Mouse (Mus musculus): ENCODE data around the gene Pla2g2c.

The Pla2g2c gene

GRCm38 (mm10) chr4:138724354-138725126 is at the start of gene Pla2g2c:
Gene Pla2g2c (plus strand): TSS chr4:138724792.
- DNase-seq = no peak

GRCm38 (mm10) chr4:138676480-138676879 is 48.1 kb upstream of the Pla2g2c start:
- no peak for DNase-seq

- no peak for DNase-seq
Observed at GRCm38 (mm10) chr4:138677579-138677978, 47.0 kb upstream of the Pla2g2c start.

GRCm38 (mm10) chr4:138680124-138680523 is 44.5 kb upstream of the Pla2g2c start:
- DNase-seq = no peak

GRCm38 (mm10) chr4:138682760-138683159 is 41.8 kb upstream of the Pla2g2c start:
- no peak for DNase-seq

DNA sequence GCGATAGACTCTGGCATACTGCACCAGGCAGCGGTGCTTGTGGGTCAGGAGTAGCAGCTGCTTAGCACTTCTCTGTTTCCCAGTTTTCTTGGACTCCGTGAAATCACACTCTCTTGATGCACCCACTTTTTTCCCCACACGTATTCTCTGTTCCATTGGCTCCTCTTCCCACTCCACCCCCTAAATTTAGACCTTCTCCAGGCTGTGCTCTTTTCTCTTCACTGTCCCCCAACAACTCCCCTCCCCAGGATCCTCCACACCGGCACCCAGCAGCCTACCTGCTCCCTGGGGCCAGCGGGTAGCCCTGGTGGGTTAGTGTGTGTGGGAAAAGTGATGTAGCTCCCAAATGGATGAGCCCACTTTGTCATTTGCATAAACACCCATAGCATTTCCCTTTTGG is 38.8 kb upstream of the Pla2g2c start:
- DNase-seq = no peak

GRCm38 (mm10) chr4:138689094-138689512 is 35.5 kb upstream of the Pla2g2c start:
- no peak for DNase-seq

DNA sequence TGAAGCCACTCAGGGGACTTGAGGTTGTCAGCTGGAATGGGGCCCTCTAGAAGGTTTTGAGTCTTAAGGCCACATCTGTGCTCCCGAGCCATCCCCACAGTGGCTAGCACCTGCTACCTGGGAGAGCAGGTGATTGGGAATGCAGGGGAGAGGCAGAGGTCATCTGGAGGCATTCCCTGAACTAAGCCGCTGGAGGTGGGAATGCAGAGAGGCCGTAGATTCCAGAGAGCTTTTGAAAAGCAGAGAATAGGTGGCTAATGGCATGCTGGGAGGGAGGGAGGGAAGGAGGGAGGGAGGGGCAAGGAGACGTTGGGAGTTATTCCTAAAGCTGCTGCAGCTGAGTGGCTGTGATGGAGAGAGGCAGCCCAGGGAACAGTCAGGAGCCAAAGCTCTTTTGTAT is 34.0 kb upstream of the Pla2g2c start:
- DNase-seq = no peak

- no peak for DNase-seq
Observed at GRCm38 (mm10) chr4:138691443-138692181, 33.0 kb upstream of the Pla2g2c start.

- no peak for DNase-seq
Observed at GRCm38 (mm10) chr4:138693043-138693692, 31.4 kb upstream of the Pla2g2c start.

- DNase-seq = no peak
Observed at GRCm38 (mm10) chr4:138696720-138697119, 27.9 kb upstream of the Pla2g2c start.

DNA sequence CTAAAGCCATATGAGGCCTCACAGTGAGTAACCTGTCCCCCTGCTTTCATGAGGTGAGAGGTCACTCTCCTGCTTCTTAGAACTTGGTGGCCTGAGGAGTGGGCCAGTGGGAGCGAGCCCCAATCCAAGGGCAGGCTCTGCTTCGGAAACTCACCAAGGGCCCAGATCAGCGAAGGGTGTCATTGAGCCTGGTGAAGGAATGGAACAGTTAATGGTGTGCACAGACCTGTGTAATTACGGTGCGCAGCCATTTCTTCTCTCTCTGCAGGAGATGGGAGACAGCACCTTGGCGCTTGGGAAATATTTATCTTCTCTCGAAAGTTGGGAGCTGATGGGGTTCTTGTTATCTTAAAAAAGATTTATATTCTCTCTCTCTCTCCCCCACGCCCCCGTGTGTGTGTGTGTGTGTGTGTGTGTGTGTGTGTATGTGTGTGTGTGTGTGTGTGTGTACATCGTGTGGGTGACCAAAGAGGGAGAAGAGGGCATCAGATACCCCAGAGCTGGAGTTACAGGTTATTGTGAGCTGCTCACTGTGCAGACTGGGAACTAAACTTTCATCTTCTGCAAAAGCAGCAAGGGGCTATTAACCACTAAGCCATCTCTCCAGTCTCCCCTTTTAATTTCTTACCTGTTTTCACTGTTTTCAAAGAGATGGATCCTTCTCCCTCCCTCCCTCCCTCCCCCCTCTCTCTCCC is 27.3 kb upstream of the Pla2g2c start:
- DNase-seq = no peak

DNA sequence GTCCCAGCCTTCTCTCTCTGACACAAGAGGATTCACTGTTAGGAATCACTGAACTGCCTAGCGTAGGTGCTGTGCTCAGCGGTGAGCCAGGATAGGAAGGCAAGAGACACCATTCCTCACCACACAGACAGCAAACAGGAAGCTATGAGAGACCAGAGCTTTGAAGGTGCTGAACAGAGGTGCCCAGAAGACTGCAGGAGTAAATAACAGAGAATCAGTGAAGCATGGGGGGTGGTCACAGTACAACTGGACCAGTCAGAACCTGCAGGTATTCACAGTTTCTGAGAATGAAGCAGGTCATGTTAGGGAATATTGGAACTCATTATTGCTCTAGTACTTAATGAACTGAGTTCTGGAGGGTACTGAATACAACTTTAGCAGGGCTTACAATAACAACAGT is 26.3 kb upstream of the Pla2g2c start:
- no peak for DNase-seq

DNA sequence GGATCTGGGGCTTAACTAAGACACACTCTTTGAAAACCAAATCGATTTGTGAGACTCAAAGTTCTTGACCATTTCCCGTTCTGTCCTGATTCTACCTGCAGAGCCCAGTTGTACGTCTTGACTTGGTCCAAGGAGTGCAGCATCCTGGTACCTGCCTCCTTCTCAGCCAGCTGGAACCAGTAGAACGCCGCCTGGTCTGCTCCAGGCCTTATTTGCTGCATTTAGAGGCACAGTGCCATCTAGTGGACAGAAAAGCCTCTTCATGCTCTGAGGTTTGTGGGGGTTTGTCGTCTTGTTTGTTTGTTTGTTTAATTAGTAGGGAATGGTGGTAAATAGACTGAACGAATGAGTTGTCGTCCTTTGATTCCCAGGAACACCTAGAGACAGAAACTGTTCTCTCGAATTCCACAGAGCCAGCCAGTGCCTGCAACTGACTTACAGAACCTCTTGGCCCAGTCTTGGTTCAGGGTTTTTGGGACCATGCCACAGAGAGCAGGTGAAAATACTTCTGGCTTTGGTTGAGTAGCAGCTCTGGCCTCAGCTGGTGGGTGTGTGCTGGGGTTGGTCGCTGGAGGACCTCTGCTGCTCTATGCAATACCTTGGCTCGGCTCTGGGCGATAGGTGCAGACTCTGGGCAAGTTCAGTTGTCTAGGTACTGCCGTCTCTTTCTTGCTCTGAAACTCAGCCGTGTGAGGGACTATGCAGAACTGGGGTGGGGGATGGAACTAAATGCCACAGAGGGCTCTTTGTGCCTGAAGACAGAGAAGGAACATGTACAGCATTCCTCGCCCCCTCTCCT is 24.2 kb upstream of the Pla2g2c start:
- no peak for DNase-seq

- no peak for DNase-seq
Observed at GRCm38 (mm10) chr4:138701111-138701510, 23.5 kb upstream of the Pla2g2c start.

- no peak for DNase-seq
Observed at GRCm38 (mm10) chr4:138702031-138702430, 22.6 kb upstream of the Pla2g2c start.

DNA sequence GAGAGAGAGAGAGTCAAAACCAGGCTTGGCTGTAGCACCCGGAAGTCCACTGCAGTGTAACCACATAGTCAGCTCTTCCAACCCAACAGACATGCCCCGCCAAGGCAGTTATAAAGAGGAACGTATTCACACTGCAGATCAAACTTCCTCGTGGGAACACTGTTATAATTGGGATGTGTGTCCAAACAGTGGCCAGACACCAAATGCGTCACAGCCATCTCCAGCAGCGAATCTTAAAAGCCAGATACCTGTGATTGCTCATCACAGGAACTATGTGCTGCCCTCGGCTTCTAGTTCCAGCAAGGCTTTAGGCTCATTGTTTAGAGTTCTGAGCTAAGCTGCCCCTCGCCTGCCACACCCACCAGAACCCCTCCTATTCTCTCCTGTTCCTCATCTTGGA is 22.1 kb upstream of the Pla2g2c start:
- no peak for DNase-seq

- DNase-seq = no peak
Observed at GRCm38 (mm10) chr4:138703591-138703990, 21.0 kb upstream of the Pla2g2c start.

- no peak for DNase-seq
Observed at GRCm38 (mm10) chr4:138704169-138704568, 20.4 kb upstream of the Pla2g2c start.

DNA sequence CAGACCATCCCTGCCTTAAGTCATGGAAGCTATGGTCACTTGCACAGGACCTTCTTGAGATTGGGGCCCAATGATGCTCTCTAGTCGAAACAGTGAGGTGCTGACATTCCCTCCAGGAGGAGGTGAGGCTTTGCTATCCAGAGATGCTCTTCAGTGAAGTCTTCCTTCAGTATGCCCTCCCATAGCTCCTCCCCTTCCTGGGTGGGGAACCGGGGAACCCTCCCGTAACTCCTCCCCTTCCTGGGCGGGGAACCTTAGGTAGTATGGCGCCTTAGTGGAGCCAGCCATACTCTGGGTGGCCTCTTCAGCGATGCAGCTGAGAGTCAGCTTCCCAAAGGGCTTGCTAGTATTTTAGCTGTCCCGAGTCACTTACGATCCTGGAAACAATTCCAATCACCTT is 18.0 kb upstream of the Pla2g2c start:
- no peak for DNase-seq

- no peak for DNase-seq
Observed at GRCm38 (mm10) chr4:138708636-138709035, 16.0 kb upstream of the Pla2g2c start.

DNA sequence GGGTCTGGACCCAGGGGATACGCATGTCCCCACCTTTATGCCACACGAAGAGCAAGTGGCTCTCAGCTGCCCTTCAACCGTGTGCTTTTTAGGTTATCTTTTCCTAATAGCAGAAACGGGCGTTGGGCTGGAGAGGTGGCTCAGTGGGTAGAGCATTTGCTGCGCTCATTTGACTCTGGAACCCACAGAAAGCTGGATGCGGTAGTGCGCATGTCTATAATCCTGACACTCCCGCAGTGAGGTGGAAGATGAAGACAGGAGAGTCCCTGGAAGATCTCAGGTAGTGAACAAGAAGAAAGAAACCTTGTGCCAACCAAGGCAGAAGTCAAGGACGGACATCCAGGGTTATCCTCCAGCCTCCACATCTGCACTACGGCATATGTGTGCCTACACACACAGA is 15.3 kb upstream of the Pla2g2c start:
- DNase-seq = no peak

All from heart, adult 11 months (tissue).